Mouse (Mus musculus) 3134 (cell line): ENCODE measurements around the gene Scfd2.

ENCODE experiments used
- DNase-seq: peaks from one replicate; pipeline ENCODE4 v3.0.0-alpha.2; 2011; ENCODE audit warnings: low spot score; ENCODE audit not compliant: insufficient read length; ENCODE audit errors: extremely low read depth

Gene Scfd2

DNA sequence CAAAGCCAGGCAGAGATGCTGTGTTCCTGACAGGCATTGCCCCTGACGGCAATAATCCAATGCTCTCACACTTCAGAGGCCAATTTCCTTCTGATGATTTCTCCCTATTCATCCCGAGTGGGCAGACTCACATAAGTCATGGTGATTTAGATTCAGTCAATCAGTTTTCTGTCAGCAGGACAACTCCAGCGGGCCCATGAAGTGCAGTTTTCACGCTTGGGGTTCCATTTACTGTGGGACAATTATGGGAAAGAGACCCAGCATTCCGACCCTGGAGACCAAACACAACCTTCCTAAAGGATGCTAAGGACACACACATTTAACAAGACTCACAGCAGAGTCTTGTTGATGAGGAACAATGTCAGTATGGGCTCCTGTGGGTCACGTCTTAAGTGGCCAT is 217.1 kb downstream of the Scfd2 start:
- no peak for DNase-seq

DNA sequence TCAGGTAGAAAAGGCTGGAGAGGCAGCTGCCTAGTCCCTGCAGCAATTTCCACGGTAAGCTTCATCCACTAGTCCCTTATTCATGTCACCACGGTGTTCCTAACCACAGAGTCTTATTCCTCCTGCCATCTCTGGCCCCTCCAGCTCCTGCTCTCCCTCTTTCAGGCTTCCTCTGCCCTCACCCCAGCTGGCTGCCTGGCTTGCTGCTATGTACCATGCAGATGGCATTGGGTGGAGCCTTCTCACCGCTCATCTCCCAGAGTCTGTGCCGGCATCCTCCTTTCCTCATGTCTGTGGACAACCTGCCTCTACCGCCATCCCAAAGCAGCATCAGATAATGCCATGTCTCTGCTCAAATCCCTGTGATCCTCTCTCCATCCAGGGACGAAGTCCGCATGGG is 218.0 kb downstream of the Scfd2 start:
- DNase-seq: no peak

DNA sequence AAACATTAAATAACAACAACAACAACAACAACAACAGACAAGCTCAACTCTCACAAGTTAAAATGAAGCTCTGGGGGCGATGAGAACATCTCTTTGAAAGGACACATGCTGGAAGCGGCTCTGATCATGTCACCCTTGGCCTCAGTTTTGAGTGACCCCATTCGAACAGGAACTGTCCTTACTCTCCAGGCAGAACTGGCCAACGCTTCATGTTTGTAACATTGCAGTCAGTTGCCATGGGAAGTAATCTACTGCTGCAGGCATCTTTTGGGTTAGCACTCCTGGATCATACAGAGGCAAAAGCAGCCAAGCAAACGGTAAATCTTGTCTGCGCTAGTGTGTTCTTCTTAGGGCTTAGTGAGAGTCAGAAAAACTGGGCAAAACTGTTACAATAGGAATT is 219.7 kb downstream of the Scfd2 start:
- no peak for DNase-seq

DNA sequence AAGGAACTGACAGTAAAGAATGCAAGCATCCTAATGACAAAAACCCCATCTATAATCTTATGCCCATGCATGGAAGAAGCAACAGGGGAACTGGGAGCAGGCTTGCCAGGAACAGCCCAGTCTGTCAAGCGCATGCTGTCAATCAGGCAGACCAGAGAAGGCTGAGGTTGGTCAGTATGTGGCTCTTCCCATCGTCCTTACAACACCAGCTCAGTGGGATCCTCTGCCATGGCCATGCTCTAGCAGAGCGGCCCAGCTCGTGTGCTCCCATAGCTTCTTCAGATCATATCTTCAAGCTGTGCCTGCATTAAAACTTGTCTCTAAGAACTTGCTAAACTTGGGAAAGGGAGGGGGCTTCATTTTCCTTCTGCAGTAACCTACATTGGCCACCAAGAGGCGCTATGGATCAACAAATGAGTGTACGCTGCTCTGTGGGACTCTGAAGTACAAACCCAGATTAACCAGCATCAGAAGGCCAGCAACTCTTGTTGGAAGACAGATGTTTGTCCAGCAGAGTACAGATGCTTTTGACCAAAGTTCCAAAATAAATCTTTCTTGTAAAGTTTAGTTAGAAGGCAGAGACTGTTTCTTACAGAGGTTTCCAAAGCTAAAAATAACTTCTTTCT is 220.2 kb downstream of the Scfd2 start:
- DNase-seq: no peak

DNA sequence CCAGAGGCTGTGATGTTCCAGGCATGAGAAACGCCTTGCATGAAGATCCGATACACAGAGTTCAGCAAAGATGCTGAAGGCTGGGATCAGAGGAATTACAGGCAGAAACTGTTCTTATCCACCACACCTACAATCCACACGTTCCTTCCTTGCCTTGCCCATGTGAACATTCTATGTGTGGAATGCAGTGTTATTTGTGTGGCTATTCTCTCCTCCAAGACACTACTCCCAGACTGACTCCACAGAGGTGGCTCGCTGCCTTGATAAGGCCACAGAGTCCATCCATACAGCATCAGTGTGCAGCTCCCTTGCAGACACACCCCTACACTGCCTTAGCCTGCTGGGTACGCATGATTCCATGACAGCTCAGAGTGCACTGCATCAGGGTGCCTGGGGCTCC is 221.5 kb downstream of the Scfd2 start:
- DNase-seq: no peak

DNA sequence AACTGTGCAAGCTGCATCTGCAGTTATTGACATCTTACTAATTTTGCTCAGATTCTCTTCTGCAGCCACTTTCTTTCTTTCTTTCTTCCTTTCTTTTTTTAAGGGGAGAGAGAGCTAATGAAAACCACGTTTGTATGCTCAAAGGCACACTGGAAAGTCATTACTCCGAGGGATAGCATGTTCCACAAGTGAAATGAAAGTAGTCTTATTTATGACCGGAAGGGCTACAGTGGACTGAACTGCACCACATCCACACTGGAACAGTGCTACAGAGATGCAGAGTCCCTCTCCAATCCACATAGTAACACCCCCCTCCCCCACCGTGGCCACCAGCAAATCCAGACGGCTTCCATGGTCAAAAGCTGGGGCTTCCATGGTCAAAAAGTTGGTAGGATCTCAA is 224.3 kb downstream of the Scfd2 start:
- no peak for DNase-seq

DNA sequence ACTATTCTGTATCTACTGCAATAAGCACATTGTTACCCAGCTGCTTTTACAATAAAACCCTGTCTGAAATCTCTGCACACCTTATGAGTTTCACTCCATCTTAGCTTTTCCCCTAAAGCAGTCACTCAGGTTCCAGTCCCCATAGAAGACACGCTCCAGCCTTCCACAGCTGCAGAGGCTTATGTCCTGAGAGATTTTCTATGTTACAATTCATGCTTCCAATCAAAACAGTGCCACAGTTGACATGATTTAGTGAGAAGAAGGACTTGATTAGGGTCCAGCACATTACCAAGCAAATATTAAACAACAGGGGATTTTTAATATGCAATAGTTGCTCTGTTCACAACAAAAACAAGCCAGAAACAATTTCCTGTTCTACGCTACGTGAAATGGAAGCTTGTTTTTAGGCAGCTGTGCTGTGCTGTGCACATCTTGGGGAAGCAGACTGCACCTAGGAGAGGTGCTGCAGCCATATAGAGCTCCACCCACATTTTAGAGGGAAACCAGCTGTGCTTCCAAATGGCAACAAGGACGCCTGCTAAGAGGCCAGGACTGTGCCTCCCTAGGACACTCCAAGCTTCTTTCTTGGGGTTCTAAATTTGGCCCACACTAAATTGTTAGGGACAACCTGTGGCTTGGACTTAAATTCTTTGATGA is 225.9 kb downstream of the Scfd2 start:
- DNase-seq: no peak

DNA sequence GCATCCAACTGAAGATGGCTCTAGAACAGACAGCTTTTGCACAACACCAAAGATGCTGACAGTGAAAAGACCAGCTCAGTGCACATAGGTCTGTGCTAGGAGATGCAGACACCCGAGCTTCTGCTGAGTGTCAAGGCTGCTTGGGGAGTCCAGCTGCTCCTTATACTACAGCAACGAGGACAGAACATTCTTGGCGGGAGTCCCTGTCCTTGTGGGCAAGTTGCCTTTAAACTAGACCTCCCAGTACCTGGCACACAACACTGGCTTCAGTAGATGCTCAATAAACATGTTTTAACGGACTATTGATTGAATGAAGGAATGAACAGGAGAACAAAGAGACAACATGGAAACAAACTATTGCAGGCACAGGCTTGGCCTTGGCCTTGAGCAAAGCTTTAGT is 226.8 kb downstream of the Scfd2 start:
- DNase-seq: no peak

DNA sequence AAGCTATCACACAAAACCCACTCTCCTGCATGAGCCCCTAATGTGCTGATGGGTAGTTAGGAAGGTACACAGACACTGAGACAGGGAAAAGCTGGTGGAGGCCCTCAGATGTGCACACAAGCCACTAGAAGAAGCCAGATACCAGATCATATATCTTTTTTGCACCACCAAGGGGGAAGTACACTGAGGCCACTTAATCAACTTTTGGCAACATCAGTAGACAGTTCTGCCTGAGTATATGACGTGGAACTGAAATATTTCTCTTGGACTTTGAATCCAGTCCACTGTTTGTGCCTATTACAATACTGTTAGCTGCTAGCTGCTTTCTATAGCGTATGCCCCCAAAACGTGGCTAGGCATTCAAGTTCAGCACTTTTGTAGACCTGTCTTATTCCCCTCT is 229.2 kb downstream of the Scfd2 start:
- DNase-seq: no peak

DNA sequence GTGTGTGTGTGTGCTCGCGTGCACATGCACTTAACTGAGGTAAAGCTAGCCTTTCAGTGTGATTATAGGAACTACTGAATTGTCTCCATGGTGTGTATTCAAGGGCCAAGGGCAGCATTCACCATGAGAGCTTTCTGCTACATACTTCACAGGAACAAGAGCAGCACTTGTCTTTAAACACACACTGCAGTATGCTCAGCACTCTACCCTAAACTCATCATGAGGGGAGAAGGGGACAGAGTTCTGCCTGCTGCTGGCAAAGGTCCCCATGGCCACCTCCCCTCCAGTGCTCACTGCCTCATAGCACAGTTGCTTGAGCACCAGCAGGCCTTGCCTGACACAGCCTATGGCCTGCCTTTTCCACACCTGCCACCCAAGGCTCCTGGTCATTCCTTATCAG is 230.1 kb downstream of the Scfd2 start:
- no peak for DNase-seq

DNA sequence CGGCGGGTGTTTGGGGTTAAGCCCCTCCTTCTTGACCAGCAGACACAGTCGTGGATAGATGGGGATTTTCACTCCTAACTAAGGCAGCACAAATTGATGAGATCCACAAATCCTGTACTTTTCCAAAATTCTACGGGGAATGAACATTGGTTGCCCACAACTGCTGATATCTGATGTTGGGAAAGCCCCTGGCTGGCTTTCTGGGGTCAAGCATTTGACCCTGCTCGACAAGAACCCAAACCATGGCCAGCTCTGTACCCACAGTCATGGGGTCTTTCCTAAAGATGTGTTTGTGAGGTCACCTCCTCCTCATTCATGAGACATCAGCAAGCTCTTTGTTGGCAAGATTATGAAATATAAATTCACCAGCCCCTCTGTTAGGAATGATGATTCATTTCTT is 230.6 kb downstream of the Scfd2 start:
- DNase-seq: no peak

DNA sequence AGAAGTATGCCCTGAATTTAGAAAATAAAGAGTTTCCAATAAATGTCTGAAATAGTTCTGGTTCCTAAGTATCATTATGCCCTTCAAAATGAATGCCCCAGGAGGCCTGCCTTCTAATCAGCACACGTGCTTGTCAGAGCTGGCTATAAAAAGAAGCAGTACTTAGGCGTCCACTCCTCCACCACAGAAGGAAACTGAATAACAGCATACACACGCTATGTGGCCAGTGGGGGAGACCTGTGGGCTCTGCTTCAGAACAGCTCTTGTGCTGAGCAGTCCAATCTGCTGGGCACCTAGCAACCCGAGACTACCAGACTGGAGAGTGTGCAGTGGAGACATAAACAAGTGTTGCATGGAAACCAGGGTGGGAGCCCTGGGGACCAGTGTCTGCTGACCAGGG is 231.4 kb downstream of the Scfd2 start:
- no peak for DNase-seq

DNA sequence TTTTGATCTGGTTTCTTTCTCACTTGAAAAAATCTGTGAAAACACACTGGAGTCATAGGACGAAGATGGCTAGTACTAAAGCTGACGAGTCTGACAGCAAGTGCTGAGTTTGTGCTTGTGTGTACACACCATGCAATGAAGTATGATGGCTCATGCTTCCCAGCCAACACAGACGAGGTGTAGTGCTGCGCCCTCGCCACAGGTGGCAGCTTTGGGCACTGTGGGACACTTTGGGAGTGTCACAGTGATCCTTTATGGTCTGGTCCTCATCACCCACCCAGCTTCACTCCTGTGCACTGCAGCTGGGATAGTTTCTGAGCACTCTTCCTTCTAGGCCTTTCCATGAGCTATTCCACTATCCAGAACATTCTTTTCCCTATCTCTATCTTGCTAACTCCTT is 234.4 kb downstream of the Scfd2 start:
- no peak for DNase-seq

DNA sequence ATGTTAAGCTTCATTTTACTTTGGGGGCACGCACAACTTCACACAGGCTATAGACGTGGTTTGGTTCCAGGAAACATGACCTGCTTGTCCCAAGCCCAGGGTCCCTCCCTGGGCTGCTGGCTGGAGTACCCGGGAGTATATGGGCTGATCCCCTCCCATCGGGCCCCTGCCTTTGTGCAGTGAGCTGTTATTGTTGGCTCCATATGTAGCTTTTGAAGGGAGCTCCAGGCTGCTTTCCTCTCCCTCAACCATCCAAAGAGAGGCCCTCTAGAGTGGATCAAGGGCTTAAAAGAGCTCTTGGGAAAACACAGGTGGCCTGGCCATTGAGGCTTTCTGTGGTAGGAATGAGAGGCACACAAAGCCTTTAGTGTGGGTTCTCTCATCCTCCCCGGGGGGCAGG is 235.5 kb downstream of the Scfd2 start:
- DNase-seq: no peak

DNA sequence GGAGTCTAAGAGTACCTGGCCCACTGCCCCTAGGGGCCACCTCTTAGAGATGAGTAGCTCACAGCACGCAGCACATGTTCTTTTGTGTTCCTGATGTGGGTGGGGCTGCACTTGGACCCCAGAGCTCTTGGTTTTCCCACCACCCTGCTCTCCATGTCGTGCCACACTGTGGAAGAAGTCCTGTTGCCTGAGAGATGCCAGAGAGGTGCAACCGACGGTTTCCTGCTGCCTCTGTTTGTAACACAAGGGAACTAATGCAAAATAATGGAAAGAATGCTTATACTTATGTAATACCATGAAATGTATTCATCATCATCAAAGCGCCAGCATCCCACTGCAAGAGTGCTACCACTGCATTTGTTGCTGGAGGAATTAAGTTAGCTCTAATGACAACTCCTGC is 238.0 kb downstream of the Scfd2 start:
- DNase-seq: no peak

DNA sequence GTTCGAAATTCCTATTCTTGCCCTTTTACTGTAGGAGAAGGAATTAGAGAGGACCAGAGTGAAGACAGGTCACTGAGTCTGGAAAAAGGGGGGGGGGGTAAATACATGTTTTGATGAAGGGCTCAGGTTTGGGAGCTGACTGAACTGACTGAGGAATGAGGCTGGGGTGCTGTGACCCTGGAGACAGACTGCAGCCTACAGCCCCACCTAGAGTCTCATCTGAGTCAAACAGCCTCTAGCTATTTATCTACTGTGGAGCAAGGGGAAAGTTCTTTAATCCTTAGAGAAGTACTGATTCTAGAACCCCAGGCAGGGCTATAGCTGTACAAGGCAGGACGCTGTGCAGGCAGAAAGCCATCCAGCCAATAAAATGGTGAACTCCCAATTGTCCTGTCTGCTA is 239.5 kb downstream of the Scfd2 start:
- DNase-seq: no peak

DNA sequence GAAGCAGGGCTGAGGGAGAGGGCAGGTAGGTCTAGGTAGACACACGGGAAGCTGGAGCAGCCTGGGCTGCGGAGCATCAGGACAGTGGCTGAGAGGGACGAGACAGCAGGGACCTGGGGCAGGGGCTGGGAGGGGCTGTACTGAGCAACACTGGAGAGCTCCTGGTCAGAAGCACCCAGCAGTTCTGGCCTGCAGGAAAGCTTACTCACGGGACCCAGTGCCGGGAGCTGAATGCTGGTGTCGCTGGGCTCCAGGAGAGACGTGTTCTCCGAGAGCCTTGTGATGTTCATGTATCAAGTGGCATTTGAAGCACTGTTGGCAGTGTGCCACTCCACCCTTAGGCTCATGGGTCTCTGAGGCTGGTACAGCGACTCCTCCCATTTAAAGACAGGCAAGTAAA is 240.0 kb downstream of the Scfd2 start:
- no peak for DNase-seq

DNA sequence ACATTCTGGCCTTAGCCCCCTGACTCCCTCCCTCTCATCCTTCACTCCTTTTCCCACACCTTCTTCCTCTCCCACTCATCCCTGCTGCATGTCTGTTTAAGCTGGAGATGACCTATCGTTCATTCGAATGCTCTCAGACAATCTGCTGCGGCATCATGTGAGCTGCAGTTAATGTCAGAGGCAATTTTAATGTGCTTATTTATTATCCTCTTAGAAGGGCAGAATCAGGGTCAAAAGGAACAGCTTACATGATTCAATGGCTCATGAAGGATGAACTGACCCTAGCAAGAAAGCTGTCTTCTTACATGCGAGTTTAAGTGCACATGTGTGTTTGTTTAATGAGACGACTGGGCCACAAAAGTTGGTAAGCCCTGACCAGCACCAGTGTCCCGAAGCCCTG is 241.6 kb downstream of the Scfd2 start:
- DNase-seq: no peak

DNA sequence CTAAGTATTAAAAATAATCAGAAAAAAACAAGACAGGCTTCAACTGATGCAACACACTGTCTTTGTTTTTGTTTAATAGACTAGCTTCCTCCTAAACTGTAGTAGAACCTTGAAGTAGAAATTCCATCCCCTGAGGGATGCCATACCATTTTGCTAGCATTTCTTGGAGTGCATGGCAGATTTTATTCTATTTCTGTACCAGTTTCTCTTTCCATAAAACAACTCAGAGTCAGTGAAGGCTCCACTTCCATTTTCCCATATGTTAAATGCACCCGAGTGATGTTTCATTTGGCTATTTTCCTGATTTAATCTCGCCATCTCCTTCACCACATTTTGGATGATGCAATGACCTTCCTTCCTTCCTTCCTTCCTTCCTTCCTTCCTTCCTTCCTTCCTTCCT is 243.4 kb downstream of the Scfd2 start:
- no peak for DNase-seq

DNA sequence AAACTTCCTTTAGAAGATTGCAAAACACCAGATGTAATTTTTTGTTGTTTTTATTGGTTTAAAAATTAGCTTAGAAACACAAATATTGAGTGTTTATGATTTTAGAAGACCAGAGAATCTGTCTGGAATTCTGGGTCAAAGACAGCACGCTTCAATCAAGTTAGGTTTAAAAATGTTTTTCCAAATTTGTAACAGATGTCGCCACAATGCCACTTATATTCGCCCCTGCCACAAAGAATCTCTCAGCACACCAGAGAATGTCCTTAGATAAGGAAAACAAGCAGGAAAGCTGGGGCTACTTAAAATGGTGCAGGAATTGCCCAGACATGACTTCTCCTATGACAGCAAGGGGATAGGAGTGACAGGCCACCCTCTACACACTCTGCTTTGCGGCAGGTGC is 245.3 kb downstream of the Scfd2 start:
- DNase-seq: no peak

DNA sequence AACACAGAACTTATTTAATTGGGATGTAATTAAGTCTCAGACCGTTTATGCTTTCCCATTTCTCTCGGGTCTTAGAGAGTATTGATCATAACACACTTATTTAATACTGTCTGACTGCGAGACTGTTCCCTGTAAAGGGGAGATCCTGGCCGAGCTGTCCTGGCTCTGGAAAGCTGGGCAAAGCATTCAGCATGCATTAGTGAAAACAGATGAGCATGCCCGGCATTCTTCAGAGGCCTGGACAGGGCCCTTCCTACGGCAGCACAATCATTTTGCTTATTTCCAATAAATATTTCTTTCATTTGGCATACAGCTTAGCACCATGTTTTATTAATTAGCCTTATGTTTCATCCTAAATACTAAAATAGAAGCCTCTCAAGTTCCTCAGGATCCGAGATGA is 245.8 kb downstream of the Scfd2 start:
- no peak for DNase-seq

DNA sequence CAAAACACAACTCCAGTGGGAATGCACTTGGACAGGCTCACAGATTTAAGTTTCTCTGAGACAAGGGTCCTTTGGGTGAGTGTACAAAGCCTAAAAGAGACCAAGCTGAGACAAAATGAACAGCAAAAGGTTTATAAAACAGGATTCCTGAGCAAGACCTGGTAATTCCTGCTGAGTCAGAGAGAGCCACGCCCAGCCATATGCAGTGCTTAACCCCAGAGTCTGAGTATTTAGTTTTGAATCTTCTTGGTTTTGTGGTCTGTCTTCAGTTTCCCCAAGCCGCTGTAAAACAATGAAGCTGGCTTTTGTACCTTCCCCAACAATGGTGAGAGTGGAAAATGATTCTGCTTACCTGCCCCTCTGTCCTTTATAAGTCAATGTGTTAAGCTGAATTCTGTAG is 246.3 kb downstream of the Scfd2 start:
- peak; percentile 35 for DNase-seq

DNA sequence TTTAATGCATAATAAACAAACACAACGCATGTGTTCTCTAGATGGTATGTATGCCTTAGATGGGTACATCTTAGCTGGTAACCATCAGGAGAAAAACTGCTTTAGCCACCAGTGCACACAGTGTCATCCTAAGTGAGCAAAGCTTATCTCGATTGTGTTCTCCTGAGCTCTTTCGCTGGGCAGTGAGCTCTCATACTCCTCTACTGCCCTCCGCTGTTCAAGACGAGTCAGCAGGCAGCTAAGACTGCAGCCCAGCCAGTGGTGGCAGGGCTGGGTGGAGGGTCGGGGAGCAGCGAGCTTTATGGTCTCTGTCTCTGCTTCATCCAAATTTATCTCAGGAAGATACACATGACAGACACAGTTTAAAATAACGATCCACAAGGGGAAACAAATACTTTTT is 248.0 kb downstream of the Scfd2 start:
- no peak for DNase-seq
